Mouse (Mus musculus): Measurements from ENCODE around the gene Dgkb. TPM values are rescaled to one million over a fixed set of nuclear protein-coding genes. Genes with fewer than 3 reads are reported as not detected.

Dgkb gene
- polyA plus RNA-seq, 1 experiment: 0.03 TPM

DNA sequence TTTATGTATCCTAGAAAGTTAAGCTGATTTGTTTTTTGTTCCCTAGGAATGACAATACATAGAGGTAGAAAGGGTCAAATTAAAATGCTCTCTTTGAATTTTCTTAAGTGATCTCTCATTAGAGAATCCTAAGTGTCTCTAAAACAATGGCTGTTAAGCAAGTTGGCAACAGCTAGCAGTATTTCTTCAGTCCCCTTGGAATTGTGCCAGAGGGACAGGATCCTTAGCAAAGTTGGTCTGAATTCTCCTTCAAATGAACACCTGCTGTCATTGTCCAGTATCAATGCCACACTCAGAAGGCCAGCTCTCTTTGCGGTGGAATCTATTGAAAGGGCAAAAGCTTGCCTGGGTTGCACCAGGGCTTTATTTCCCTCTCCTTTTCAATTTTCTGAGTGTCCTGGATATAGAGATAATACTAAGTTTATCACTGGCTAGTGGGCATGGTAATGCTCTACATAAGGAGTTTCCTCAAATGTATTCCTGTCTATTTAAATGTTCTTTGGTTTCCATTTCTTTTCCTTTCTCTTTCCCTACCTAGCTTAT lies 510.3 kb downstream of the Dgkb start:
- H3K4me3 ChIP-seq (ENCODE audit: control insufficient read depth, insufficient read depth, low read length): no peak overlapping the region
- 93% methylated on average over 1 of the region's 1 CpGs for WGBS
- no peak overlapping the region for H3K27ac ChIP-seq (ENCODE audit: control insufficient read depth, insufficient read depth, low read length)
- H3K27me3 ChIP-seq (ENCODE audit: control insufficient read depth, insufficient read depth, low read length): no peaks in the 10 kb centered on the region
- DNase-seq: no peak
- no peaks in the 10 kb centered on the region for H3K36me3 ChIP-seq (ENCODE audit: control insufficient read depth, insufficient read depth, low read length)
- H3K4me1 ChIP-seq (replicated peaks; ENCODE audit: control insufficient read depth, insufficient read depth, low read length): no peaks in the 10 kb centered on the region
- TF ChIP-seq CTCF (IDR thresholded peaks at IDR 0.05; ENCODE audit: borderline replicate concordance, control insufficient read depth, extremely low read depth, insufficient read depth, low read length, poor library complexity): no peak
- TF ChIP-seq POLR2A (IDR thresholded peaks at IDR 0.05; ENCODE audit: control insufficient read depth, extremely low read depth, insufficient read depth, low read length, poor library complexity): no peak

DNA sequence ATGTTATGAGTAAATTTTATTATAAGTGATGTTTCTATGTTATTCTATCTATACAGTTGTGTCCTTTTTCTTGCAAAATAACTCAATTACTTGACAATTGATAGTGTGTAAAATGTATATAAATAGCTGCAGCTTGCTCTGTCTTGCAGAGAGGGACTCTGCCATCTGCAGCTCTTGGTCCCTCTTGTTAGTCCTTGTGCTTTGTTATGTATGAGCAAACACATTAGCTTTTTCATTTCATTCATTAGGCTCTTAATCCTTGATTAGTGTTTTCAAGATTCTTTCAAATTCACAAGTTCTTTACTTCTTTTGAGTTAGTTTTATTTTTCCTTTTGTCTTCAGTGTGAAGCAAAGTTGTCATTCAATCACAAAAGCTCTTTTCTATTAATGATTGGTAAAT lies 511.3 kb downstream of the Dgkb start:
- no peaks in the 10 kb centered on the region for H3K27me3 ChIP-seq (ENCODE audit: control insufficient read depth, insufficient read depth, low read length)
- H3K4me3 ChIP-seq (ENCODE audit: control insufficient read depth, insufficient read depth, low read length): no peak overlapping the region
- H3K36me3 ChIP-seq (ENCODE audit: control insufficient read depth, insufficient read depth, low read length): no peaks in the 10 kb centered on the region
- H3K4me1 ChIP-seq (replicated peaks; ENCODE audit: control insufficient read depth, insufficient read depth, low read length): no peaks in the 10 kb centered on the region
- H3K27ac ChIP-seq (ENCODE audit: control insufficient read depth, insufficient read depth, low read length): no peak overlapping the region
- DNase-seq: no peak
- no peak for TF ChIP-seq POLR2A (IDR thresholded peaks at IDR 0.05; ENCODE audit: control insufficient read depth, extremely low read depth, insufficient read depth, low read length, poor library complexity)
- TF ChIP-seq CTCF (IDR thresholded peaks at IDR 0.05; ENCODE audit: borderline replicate concordance, control insufficient read depth, extremely low read depth, insufficient read depth, low read length, poor library complexity): no peak

DNA sequence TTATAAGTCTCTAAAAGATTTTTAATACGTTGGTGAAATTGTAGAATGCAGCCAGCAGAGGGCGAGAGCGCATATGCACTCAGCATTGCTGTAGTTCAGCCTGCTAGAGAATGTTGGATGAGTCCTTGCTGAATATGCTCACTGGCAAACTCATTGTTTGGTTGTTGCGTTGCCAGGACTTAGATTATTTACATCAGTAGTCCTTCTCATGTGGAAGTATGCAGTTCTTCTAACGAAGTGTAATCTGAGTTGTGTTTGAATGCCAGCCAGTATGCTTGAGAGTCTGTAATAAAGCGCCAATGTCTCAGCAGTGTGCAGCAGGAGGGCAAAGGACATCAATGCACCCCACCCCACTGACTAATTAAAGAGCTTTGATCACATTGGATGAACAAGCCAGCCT lies 525.1 kb downstream of the Dgkb start:
- H3K4me3 ChIP-seq (ENCODE audit: control insufficient read depth, insufficient read depth, low read length): no peak overlapping the region
- TF ChIP-seq CTCF (IDR thresholded peaks at IDR 0.05; ENCODE audit: borderline replicate concordance, control insufficient read depth, extremely low read depth, insufficient read depth, low read length, poor library complexity): no peak
- no peak for TF ChIP-seq POLR2A (IDR thresholded peaks at IDR 0.05; ENCODE audit: control insufficient read depth, extremely low read depth, insufficient read depth, low read length, poor library complexity)
- DNase-seq: peak; percentile 1
- H3K4me1 ChIP-seq (replicated peaks; ENCODE audit: control insufficient read depth, insufficient read depth, low read length): no peaks in the 10 kb centered on the region
- no peaks in the 10 kb centered on the region for H3K36me3 ChIP-seq (ENCODE audit: control insufficient read depth, insufficient read depth, low read length)
- H3K27ac ChIP-seq (ENCODE audit: control insufficient read depth, insufficient read depth, low read length): no peak overlapping the region
- H3K27me3 ChIP-seq (ENCODE audit: control insufficient read depth, insufficient read depth, low read length): no peaks in the 10 kb centered on the region
- WGBS: 29% methylated on average over 6 of the region's 6 CpGs

DNA sequence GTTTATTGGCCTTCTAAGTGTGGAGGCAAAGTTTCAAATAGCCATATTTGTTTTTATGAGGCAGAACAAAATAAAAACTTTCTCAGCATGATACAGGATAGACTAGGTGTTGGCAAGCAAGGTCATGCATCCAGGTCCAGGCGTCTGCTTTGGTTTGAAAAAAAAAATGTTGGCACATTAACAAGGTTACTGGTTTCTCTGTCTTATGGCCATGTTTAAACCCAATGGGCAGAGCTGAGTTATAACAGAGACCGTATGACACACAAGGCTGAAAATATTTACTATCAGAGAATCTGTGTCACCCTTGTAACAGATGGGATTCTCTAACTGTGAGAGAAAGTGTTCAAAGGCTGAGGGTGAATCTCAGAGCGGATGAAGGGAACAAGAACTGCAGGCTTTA lies 535.0 kb downstream of the Dgkb start:
- H3K36me3 ChIP-seq (ENCODE audit: control insufficient read depth, insufficient read depth, low read length): no peaks in the 10 kb centered on the region
- no peaks in the 10 kb centered on the region for H3K27me3 ChIP-seq (ENCODE audit: control insufficient read depth, insufficient read depth, low read length)
- no peaks in the 10 kb centered on the region for H3K4me1 ChIP-seq (replicated peaks; ENCODE audit: control insufficient read depth, insufficient read depth, low read length)
- no peak overlapping the region for H3K4me3 ChIP-seq (ENCODE audit: control insufficient read depth, insufficient read depth, low read length)
- 95% methylated on average over 3 of the region's 3 CpGs for WGBS
- no peak for DNase-seq
- TF ChIP-seq CTCF (IDR thresholded peaks at IDR 0.05; ENCODE audit: borderline replicate concordance, control insufficient read depth, extremely low read depth, insufficient read depth, low read length, poor library complexity) (no peak), POLR2A (IDR thresholded peaks at IDR 0.05; ENCODE audit: control insufficient read depth, extremely low read depth, insufficient read depth, low read length, poor library complexity) (no peak)
- H3K27ac ChIP-seq (ENCODE audit: control insufficient read depth, insufficient read depth, low read length): no peak overlapping the region

DNA sequence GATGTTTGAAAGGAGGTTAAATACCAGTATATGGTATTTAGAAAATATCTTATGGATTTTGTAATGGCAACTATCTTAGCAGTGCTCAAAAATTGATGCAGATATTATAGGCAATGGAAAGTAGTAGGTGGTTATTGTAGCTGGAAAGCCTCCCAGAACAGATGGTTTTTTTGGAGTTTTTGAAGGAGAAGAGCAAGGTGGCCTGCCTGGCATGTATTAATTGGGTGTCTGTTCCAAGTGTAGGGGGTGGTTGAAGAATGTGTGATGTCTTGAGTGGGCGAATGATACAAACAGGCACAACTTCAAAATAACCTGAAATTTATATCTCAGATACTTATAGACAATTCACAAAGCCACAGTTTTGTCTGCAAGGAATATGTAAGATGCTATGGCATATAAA lies 538.9 kb downstream of the Dgkb start:
- Histone ChIP-seq H3K4me1 (replicated peaks; ENCODE audit: control insufficient read depth, insufficient read depth, low read length) (no peaks in the 10 kb centered on the region), H3K4me3 (ENCODE audit: control insufficient read depth, insufficient read depth, low read length) (no peak overlapping the region), H3K27ac (ENCODE audit: control insufficient read depth, insufficient read depth, low read length) (no peak overlapping the region), H3K36me3 (ENCODE audit: control insufficient read depth, insufficient read depth, low read length) (no peaks in the 10 kb centered on the region), H3K27me3 (ENCODE audit: control insufficient read depth, insufficient read depth, low read length) (no peaks in the 10 kb centered on the region)
- no peak for TF ChIP-seq CTCF (IDR thresholded peaks at IDR 0.05; ENCODE audit: borderline replicate concordance, control insufficient read depth, extremely low read depth, insufficient read depth, low read length, poor library complexity)
- TF ChIP-seq POLR2A (IDR thresholded peaks at IDR 0.05; ENCODE audit: control insufficient read depth, extremely low read depth, insufficient read depth, low read length, poor library complexity): no peak
- no peak for DNase-seq
- 92% methylated on average over 1 of the region's 1 CpGs for WGBS

DNA sequence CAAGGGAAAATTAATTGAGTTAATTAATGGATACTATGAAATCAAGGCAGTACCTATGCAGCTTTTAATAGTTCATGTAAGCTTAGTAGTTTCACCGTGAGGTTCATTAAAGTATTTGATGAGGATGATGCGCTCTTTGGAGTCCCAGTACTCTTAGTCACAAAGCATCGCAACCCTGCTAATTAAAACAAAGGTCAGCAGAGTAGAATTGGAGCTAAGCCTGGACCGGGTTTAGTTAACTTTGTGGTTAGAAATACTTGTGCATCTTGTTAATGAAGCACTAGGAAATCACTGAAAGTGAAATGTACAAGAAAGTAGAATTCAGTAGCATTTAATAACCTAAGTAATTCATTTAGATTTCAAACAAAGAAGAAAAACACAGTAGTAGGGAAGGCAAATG lies 544.0 kb downstream of the Dgkb start:
- Histone ChIP-seq H3K4me3 (ENCODE audit: control insufficient read depth, insufficient read depth, low read length) (no peak overlapping the region), H3K4me1 (replicated peaks; ENCODE audit: control insufficient read depth, insufficient read depth, low read length) (no peaks in the 10 kb centered on the region), H3K36me3 (ENCODE audit: control insufficient read depth, insufficient read depth, low read length) (no peaks in the 10 kb centered on the region), H3K27ac (ENCODE audit: control insufficient read depth, insufficient read depth, low read length) (no peak overlapping the region), H3K27me3 (ENCODE audit: control insufficient read depth, insufficient read depth, low read length) (no peaks in the 10 kb centered on the region)
- no peak for TF ChIP-seq CTCF (IDR thresholded peaks at IDR 0.05; ENCODE audit: borderline replicate concordance, control insufficient read depth, extremely low read depth, insufficient read depth, low read length, poor library complexity)
- TF ChIP-seq POLR2A (IDR thresholded peaks at IDR 0.05; ENCODE audit: control insufficient read depth, extremely low read depth, insufficient read depth, low read length, poor library complexity): no peak
- DNase-seq: no peak
- 95% methylated on average over 4 of the region's 4 CpGs for WGBS

DNA sequence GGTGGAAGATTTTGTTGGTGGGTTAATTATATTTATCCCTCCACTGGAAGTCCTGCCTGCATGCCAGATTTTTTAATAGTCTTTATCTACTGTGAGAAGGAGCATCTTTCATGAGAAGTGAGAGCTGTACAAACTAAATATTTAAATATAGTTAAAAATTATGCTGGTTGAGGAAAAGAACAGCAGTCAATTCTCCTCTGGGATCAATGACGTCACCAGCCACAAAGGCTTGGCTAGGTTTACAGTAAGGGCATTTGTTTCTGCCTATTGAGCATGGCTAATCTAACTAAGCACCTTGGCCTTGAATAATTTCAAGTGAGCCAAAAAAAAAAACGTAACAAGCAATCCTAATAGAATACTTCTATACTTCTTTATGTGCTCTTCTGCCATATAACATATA lies 554.1 kb downstream of the Dgkb start:
- Histone ChIP-seq H3K4me1 (replicated peaks; ENCODE audit: control insufficient read depth, insufficient read depth, low read length) (no peaks in the 10 kb centered on the region), H3K36me3 (ENCODE audit: control insufficient read depth, insufficient read depth, low read length) (no peaks in the 10 kb centered on the region), H3K27me3 (ENCODE audit: control insufficient read depth, insufficient read depth, low read length) (no peaks in the 10 kb centered on the region), H3K27ac (ENCODE audit: control insufficient read depth, insufficient read depth, low read length) (no peak overlapping the region), H3K4me3 (ENCODE audit: control insufficient read depth, insufficient read depth, low read length) (no peak overlapping the region)
- no peak for DNase-seq
- TF ChIP-seq POLR2A (IDR thresholded peaks at IDR 0.05; ENCODE audit: control insufficient read depth, extremely low read depth, insufficient read depth, low read length, poor library complexity) (no peak), CTCF (IDR thresholded peaks at IDR 0.05; ENCODE audit: borderline replicate concordance, control insufficient read depth, extremely low read depth, insufficient read depth, low read length, poor library complexity) (no peak)
- WGBS: 87% methylated on average over 2 of the region's 2 CpGs

Measured in thymus, adult 2 months (tissue).